Comparison of ENCODE assay signal across 7 mouse cellular contexts in the genomic region with DNA sequence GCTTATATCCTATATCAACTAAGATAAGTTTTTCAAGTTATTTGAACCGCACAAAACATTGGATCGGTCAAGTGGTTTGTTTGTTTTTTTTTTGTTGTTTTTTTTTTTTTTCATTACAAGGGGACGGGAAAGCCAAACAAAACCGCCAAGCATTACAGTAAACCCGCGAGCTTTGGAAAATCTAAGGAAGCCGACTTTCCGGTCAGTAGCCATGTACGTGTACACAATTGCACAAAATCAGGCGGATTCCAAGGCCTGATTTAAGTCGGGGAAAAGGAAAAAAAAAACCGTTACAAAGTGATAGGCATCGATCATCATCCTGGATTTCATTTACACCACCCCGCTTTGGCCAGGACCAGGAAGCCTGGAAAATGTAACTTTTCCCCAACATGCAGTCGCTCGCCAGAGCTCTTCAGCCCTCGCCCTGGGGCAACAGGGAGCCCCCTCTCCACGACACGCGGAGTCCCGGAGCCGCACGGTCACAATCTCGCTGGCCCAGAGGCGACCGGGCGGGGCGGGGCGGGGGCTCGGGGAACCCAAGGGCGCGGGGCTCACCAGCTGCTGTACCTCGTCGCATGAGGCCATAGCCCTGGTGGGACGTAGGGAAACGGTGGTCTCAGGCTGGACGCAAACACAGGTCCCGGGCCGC. TPM values are rescaled to one million over a fixed set of nuclear protein-coding genes. Genes with fewer than 3 reads are reported as not detected.
A peak's percentile ranks its signal among the peaks of the same experiment; 100 is the strongest.
DNase-seq lines count a peak whose midpoint lies in the region; ATAC-seq lines count a peak whose summit lies in the region.

No protein-coding gene starts in this region.

- 0 out of 2 replicates have a peak, but pooled peaks cover 3% of the 10 kb centered on the region for H3K4me1 ChIP-seq in neural tube, embryonic 11.5 days (ENCODE audit: control insufficient read depth, insufficient read depth, low read length)
- no peaks in the 10 kb centered on the region; the same call in 1 of the 2 replicates for H3K4me1 ChIP-seq in embryonic facial prominence, embryonic 11.5 days (ENCODE audit: control insufficient read depth, insufficient read depth, low read length)
- peaks cover 16% of the 10 kb centered on the region for H3K4me1 ChIP-seq in intestine, embryonic 16.5 days (ENCODE audit: control insufficient read depth, insufficient read depth, low read length)
- peaks cover 23% of the 10 kb centered on the region for H3K4me1 ChIP-seq in midbrain, embryonic 16.5 days (ENCODE audit: control insufficient read depth, insufficient read depth, low read length)

- H3K27me3 ChIP-seq in neural tube, embryonic 11.5 days (ENCODE audit: control insufficient read depth, insufficient read depth, low read length) = no peaks in the 10 kb centered on the region
- no peaks in the 10 kb centered on the region for H3K27me3 ChIP-seq in embryonic facial prominence, embryonic 11.5 days (ENCODE audit: control insufficient read depth, insufficient read depth, low read length)
- H3K27me3 ChIP-seq in intestine, embryonic 16.5 days (replicated peaks; ENCODE audit: control insufficient read depth, insufficient read depth, low read length) = no peaks in the 10 kb centered on the region
- no peaks in the 10 kb centered on the region for H3K27me3 ChIP-seq in midbrain, embryonic 16.5 days (ENCODE audit: control insufficient read depth, insufficient read depth, low read depth, low read length)

- no peak for ATAC-seq in neural tube, embryonic 11.5 days (ENCODE audit: insufficient read depth, low FRiP score, low TSS enrichment)
- no peak for ATAC-seq in embryonic facial prominence, embryonic 11.5 days (replicated peaks; ENCODE audit: insufficient number of reproducible peaks, low FRiP score, low TSS enrichment, low read depth)
- ATAC-seq in intestine, embryonic 16.5 days = no peak
- no peak for ATAC-seq in midbrain, embryonic 16.5 days

- 1% methylated on average over 39 of the region's 39 CpGs for WGBS in neural tube, embryonic 11.5 days
- WGBS in embryonic facial prominence, embryonic 11.5 days = 2% methylated on average over 39 of the region's 39 CpGs
- WGBS in intestine, embryonic 16.5 days = 2% methylated on average over 37 of the region's 39 CpGs
- WGBS in midbrain, embryonic 16.5 days = 2% methylated on average over 39 of the region's 39 CpGs

- no peaks in the 10 kb centered on the region for H3K9me3 ChIP-seq in neural tube, embryonic 11.5 days (ENCODE audit: control insufficient read depth, low read length)
- no peaks in the 10 kb centered on the region for H3K9me3 ChIP-seq in embryonic facial prominence, embryonic 11.5 days (replicated peaks; ENCODE audit: control insufficient read depth, low read length)
- no peaks in the 10 kb centered on the region for H3K9me3 ChIP-seq in intestine, embryonic 16.5 days (ENCODE audit: control insufficient read depth, low read length)
- H3K9me3 ChIP-seq in midbrain, embryonic 16.5 days (replicated peaks; ENCODE audit: control insufficient read depth, low read length, poor library complexity, severe bottlenecking) = no peaks in the 10 kb centered on the region

- H3K4me3 ChIP-seq in neural tube, embryonic 11.5 days (ENCODE audit: low read depth, low read length) = peak overlapping the region; percentile 75
- peak overlapping the region; percentile 82 for H3K4me3 ChIP-seq in embryonic facial prominence, embryonic 11.5 days (ENCODE audit: low read depth, low read length)
- H3K4me3 ChIP-seq in intestine, embryonic 16.5 days (ENCODE audit: low read length) = peak overlapping the region; percentile 88
- peak overlapping the region; percentile 90 for H3K4me3 ChIP-seq in midbrain, embryonic 16.5 days (ENCODE audit: low read depth, low read length)

- DNase-seq in neural tube, embryonic 11.5 days (ENCODE audit: low spot score) = no peak
- DNase-seq in neural tube, embryonic 10.5 days (ENCODE audit: extremely low spot score, low spot score) = no peak
- peak; percentile 69 for DNase-seq in embryonic facial prominence, embryonic 11.5 days (ENCODE audit: low spot score)
- no peak for DNase-seq in urinary bladder, postnatal 14 days (ENCODE audit: low spot score)
- no peak for DNase-seq in left cerebral cortex, adult 18-20 months (ENCODE audit: low spot score in 2 of 2)

- H3K4me2 ChIP-seq in neural tube, embryonic 11.5 days (ENCODE audit: low read depth) = peak overlapping the region; percentile 100
- H3K4me2 ChIP-seq in embryonic facial prominence, embryonic 11.5 days (ENCODE audit: low read depth, low read length) = peak overlapping the region; percentile 98
- peak overlapping the region; percentile 98 for H3K4me2 ChIP-seq in intestine, embryonic 16.5 days (ENCODE audit: low read depth, low read length)
- peak overlapping the region; percentile 66 for H3K4me2 ChIP-seq in midbrain, embryonic 16.5 days (ENCODE audit: low read length)

- H3K36me3 ChIP-seq in neural tube, embryonic 11.5 days (ENCODE audit: control insufficient read depth, insufficient read depth, low read length) = no peaks in the 10 kb centered on the region
- no peaks in the 10 kb centered on the region for H3K36me3 ChIP-seq in embryonic facial prominence, embryonic 11.5 days (replicated peaks; ENCODE audit: control insufficient read depth, insufficient read depth, low read depth, low read length)
- H3K36me3 ChIP-seq in intestine, embryonic 16.5 days (ENCODE audit: control insufficient read depth, insufficient read depth, low read length) = no peaks in the 10 kb centered on the region
- H3K36me3 ChIP-seq in midbrain, embryonic 16.5 days (ENCODE audit: control insufficient read depth, insufficient read depth, low read length) = no peaks in the 10 kb centered on the region

- H3K9ac ChIP-seq in neural tube, embryonic 11.5 days (ENCODE audit: low read length) = peak overlapping the region; percentile 80
- H3K9ac ChIP-seq in embryonic facial prominence, embryonic 11.5 days (replicated peaks; ENCODE audit: low read length) = peak overlapping the region; percentile 91
- peak overlapping the region; percentile 89 for H3K9ac ChIP-seq in intestine, embryonic 16.5 days (ENCODE audit: low read depth, low read length)
- H3K9ac ChIP-seq in midbrain, embryonic 16.5 days (ENCODE audit: low read depth, low read length) = peak overlapping the region; percentile 90

- peak overlapping the region; percentile 87 for H3K27ac ChIP-seq in neural tube, embryonic 11.5 days (ENCODE audit: low read depth, low read length)
- H3K27ac ChIP-seq in embryonic facial prominence, embryonic 11.5 days (replicated peaks; ENCODE audit: low read depth, low read length) = peak overlapping the region; percentile 91
- peak overlapping the region; percentile 95 for H3K27ac ChIP-seq in intestine, embryonic 16.5 days (ENCODE audit: low read length)
- H3K27ac ChIP-seq in midbrain, embryonic 16.5 days (ENCODE audit: low read length) = peak overlapping the region; percentile 96

RNA-seq across cellular contexts. Expression of a gene that starts 0.7 kb away (rescaled TPM):
- 32.5 and 34.8 TPM in 2 replicates for polyA plus RNA-seq in neural tube, embryonic 11.5 days (2014; fragmentation: Nextera tagmentation; extraction: Ambion mirVana)
- 49.4 and 50.5 TPM in 2 replicates for polyA plus RNA-seq in embryonic facial prominence, embryonic 11.5 days (2014; fragmentation: Nextera tagmentation; extraction: Ambion mirVana)
- polyA plus RNA-seq in intestine, embryonic 16.5 days (2015; fragmentation: Nextera tagmentation; extraction: Ambion mirVana) = 24.6 and 25.6 TPM in 2 replicates
- 10.4 and 13.3 TPM in 2 replicates for polyA plus RNA-seq in midbrain, embryonic 16.5 days (2015; fragmentation: Nextera tagmentation; extraction: Ambion mirVana)
- 1 to 10 TPM; 5.5 to 7.1 TPM for total RNA-seq in left cerebral cortex, adult 18-20 months (2021)

RNA-seq across cellular contexts. Expression of a gene that starts 0.8 kb away (rescaled TPM):
- polyA plus RNA-seq in neural tube, embryonic 11.5 days (2014; fragmentation: Nextera tagmentation; extraction: Ambion mirVana) = 13.0 and 13.6 TPM in 2 replicates
- 11.1 and 11.5 TPM in 2 replicates for polyA plus RNA-seq in embryonic facial prominence, embryonic 11.5 days (2014; fragmentation: Nextera tagmentation; extraction: Ambion mirVana)
- polyA plus RNA-seq in intestine, embryonic 16.5 days (2015; fragmentation: Nextera tagmentation; extraction: Ambion mirVana) = 11.2 and 11.7 TPM in 2 replicates
- polyA plus RNA-seq in midbrain, embryonic 16.5 days (2015; fragmentation: Nextera tagmentation; extraction: Ambion mirVana) = 22.1 and 23.8 TPM in 2 replicates
- 1 to 10 TPM; 6.9 to 7.8 TPM for total RNA-seq in left cerebral cortex, adult 18-20 months (2021)
